In genomic region chr17:90059320-90060111, GRCm38 (mm10) we compare ENCODE assay signal across 19 mouse cellular contexts.
DNase-seq lines count a peak whose midpoint lies in the region; ATAC-seq and TF ChIP-seq lines count a peak whose summit lies in the region.
"Had no signal": no experiment of that assay in that cellular context is flagged by ENCODE, and none has a peak within 500 bp of the region (broad histone marks: within the 10 kb centered on the region; RNA-seq: fewer than 3 reads in every experiment).

No protein-coding gene starts in this region.

- peak; percentile 26 for ATAC-seq in frontal cortex, adult (ENCODE audit: low TSS enrichment)
- ATAC-seq in midbrain, embryonic 13.5 days = no peak
- no peak for ATAC-seq in midbrain, embryonic 11.5 days (ENCODE audit: low FRiP score)
- ATAC-seq in hindbrain, postnatal 0 days = peak; percentile 60; the same call in 1 of the 2 replicates
- no peak for ATAC-seq in midbrain, postnatal 0 days (ENCODE audit: low FRiP score)
- ATAC-seq: activated CD4-positive, CD25-positive, alpha-beta regulatory T cell, adult 4 months; liver, postnatal 0 days; Patski had no signal

- WGBS in midbrain, embryonic 13.5 days = 65% methylated on average over 7 of the region's 7 CpGs
- WGBS in midbrain, embryonic 11.5 days = 82% methylated on average over 7 of the region's 7 CpGs
- 48% methylated on average over 7 of the region's 7 CpGs for WGBS in hindbrain, postnatal 0 days
- 64% methylated on average over 7 of the region's 7 CpGs for WGBS in midbrain, postnatal 0 days

- no peaks in the 10 kb centered on the region for H3K27me3 ChIP-seq in midbrain, embryonic 13.5 days
- H3K27me3 ChIP-seq in midbrain, embryonic 11.5 days (ENCODE audit: control insufficient read depth, insufficient read depth, low read length) = no peaks in the 10 kb centered on the region
- H3K27me3 ChIP-seq in hindbrain, postnatal 0 days (ENCODE audit: insufficient read depth, low read length) = no peaks in the 10 kb centered on the region
- no peaks in the 10 kb centered on the region for H3K27me3 ChIP-seq in midbrain, postnatal 0 days (ENCODE audit: insufficient read depth, low read length)
- H3K27me3 ChIP-seq: embryonic facial prominence, embryonic 15.5 days; Patski had no signal

- no peak for TF ChIP-seq CTCF in hindbrain, postnatal 0 days (IDR thresholded peaks at IDR 0.05; ENCODE audit: low read depth)
- no peak for TF ChIP-seq CTCF in midbrain, postnatal 0 days (IDR thresholded peaks at IDR 0.05)
- TF ChIP-seq CTCF in left cerebral cortex, adult 2 months (IDR thresholded peaks at IDR 0.05) = no peak

- H3K9ac ChIP-seq in midbrain, embryonic 13.5 days (replicated peaks) = no peak overlapping the region
- no peak overlapping the region for H3K9ac ChIP-seq in midbrain, embryonic 11.5 days (ENCODE audit: low read length)
- H3K9ac ChIP-seq in hindbrain, postnatal 0 days (replicated peaks; ENCODE audit: low read length) = no peak overlapping the region
- H3K9ac ChIP-seq in midbrain, postnatal 0 days (replicated peaks; ENCODE audit: low read length, poor library complexity, severe bottlenecking) = no peak overlapping the region
- H3K9ac ChIP-seq: embryonic facial prominence, embryonic 15.5 days; liver, postnatal 0 days had no signal

- peaks cover 13% of the 10 kb centered on the region for H3K4me1 ChIP-seq in midbrain, embryonic 13.5 days (replicated peaks)
- no peaks in the 10 kb centered on the region for H3K4me1 ChIP-seq in midbrain, embryonic 11.5 days (ENCODE audit: control insufficient read depth, insufficient read depth, low read length)
- peaks cover 3% of the 10 kb centered on the region; the same call in 1 of the 2 replicates for H3K4me1 ChIP-seq in hindbrain, postnatal 0 days (ENCODE audit: insufficient read depth, low read length)
- H3K4me1 ChIP-seq in midbrain, postnatal 0 days (ENCODE audit: insufficient read depth, low read length) = no peaks in the 10 kb centered on the region; the same call in 1 of the 2 replicates
- H3K4me1 ChIP-seq: embryonic facial prominence, embryonic 15.5 days had no signal

- no peaks in the 10 kb centered on the region for H3K9me3 ChIP-seq in midbrain, embryonic 13.5 days
- no peaks in the 10 kb centered on the region for H3K9me3 ChIP-seq in midbrain, embryonic 11.5 days (ENCODE audit: control insufficient read depth, low read length)
- H3K9me3 ChIP-seq in hindbrain, postnatal 0 days (ENCODE audit: low read length) = no peaks in the 10 kb centered on the region
- no peaks in the 10 kb centered on the region for H3K9me3 ChIP-seq in midbrain, postnatal 0 days (ENCODE audit: low read length)
- H3K9me3 ChIP-seq: embryonic facial prominence, embryonic 15.5 days had no signal

- no peaks in the 10 kb centered on the region for H3K36me3 ChIP-seq in midbrain, embryonic 13.5 days
- no peaks in the 10 kb centered on the region for H3K36me3 ChIP-seq in midbrain, embryonic 11.5 days (ENCODE audit: control insufficient read depth, insufficient read depth, low read length)
- H3K36me3 ChIP-seq in hindbrain, postnatal 0 days (ENCODE audit: insufficient read depth, low read length) = no peaks in the 10 kb centered on the region
- no peaks in the 10 kb centered on the region for H3K36me3 ChIP-seq in midbrain, postnatal 0 days (ENCODE audit: insufficient read depth, low read length)
- H3K36me3 ChIP-seq: embryonic facial prominence, embryonic 15.5 days had no signal

- no peak overlapping the region for H3K4me2 ChIP-seq in midbrain, embryonic 13.5 days (replicated peaks)
- H3K4me2 ChIP-seq in midbrain, embryonic 11.5 days = no peak overlapping the region
- H3K4me2 ChIP-seq in hindbrain, postnatal 0 days (ENCODE audit: low read depth, low read length) = no peak overlapping the region
- H3K4me2 ChIP-seq in midbrain, postnatal 0 days (ENCODE audit: low read depth, low read length, poor library complexity, severe bottlenecking) = no peak overlapping the region
- H3K4me2 ChIP-seq: embryonic facial prominence, embryonic 15.5 days had no signal

- peak overlapping the region; percentile 39 for H3K27ac ChIP-seq in midbrain, embryonic 13.5 days
- no peak overlapping the region for H3K27ac ChIP-seq in midbrain, embryonic 11.5 days (ENCODE audit: low read depth, low read length)
- peak overlapping the region; percentile 41; the same call in 1 of the 2 replicates for H3K27ac ChIP-seq in hindbrain, postnatal 0 days
- H3K27ac ChIP-seq in midbrain, postnatal 0 days (ENCODE audit: low read depth, low read length) = no peak overlapping the region
- no peak overlapping the region; the same call in 1 of the 2 replicates for H3K27ac ChIP-seq in left cerebral cortex, adult 2 months
- H3K27ac ChIP-seq: embryonic facial prominence, embryonic 15.5 days had no signal

- no peak overlapping the region for H3K4me3 ChIP-seq in midbrain, embryonic 13.5 days (replicated peaks)
- H3K4me3 ChIP-seq in midbrain, embryonic 11.5 days (ENCODE audit: low read depth, low read length) = no peak overlapping the region
- H3K4me3 ChIP-seq in hindbrain, postnatal 0 days (ENCODE audit: low read length) = no peak overlapping the region
- H3K4me3 ChIP-seq in midbrain, postnatal 0 days (ENCODE audit: low read depth, low read length) = no peak overlapping the region
- no peak overlapping the region for H3K4me3 ChIP-seq in left cerebral cortex, adult 2 months
- H3K4me3 ChIP-seq: embryonic facial prominence, embryonic 15.5 days had no signal

- DNase-seq in frontal cortex, adult 2 months (ENCODE audit: extremely low spot score in 1 of 2, low spot score in 1 of 2) = no peak
- DNase-seq in midbrain, embryonic 11.5 days (ENCODE audit: low spot score, missing footprints) = no peak
- peak; percentile 36 for DNase-seq in hindbrain, postnatal 0 days (ENCODE audit: low spot score)
- peak; percentile 38 for DNase-seq in midbrain, postnatal 0 days (ENCODE audit: low spot score)
- no peak for DNase-seq in gastrocnemius, postnatal 10 days
- no peak for DNase-seq in left cerebral cortex, adult 2 months (ENCODE audit: extremely low spot score in 1 of 2, low spot score in 2 of 2)
- DNase-seq: adrenal gland, postnatal 14 days; cerebellum, adult 8-10 months; gastrocnemius, postnatal 14 days; heart, postnatal 10 days; liver; liver, postnatal 0 days; right cerebral cortex, postnatal 25 days; thymus, postnatal 25 days had no signal

- intact Hi-C loops in left cerebral cortex, adult 2 months (cut with DNase I) = no loop called here

Comparison
In these comparisons a context has a peak if more than half of its experiments do, and no peak if none do; other contexts are left out.
1. DNase-seq: peak in hindbrain, postnatal 0 days (single experiment) and midbrain, postnatal 0 days (single experiment); none in frontal cortex, adult 2 months (0 of 2), midbrain, embryonic 11.5 days (single experiment), gastrocnemius, postnatal 10 days (single experiment) and left cerebral cortex, adult 2 months (0 of 2).
2. H3K27ac ChIP-seq: peak in midbrain, embryonic 13.5 days (single experiment) and hindbrain, postnatal 0 days (single experiment); none in midbrain, embryonic 11.5 days (single experiment), midbrain, postnatal 0 days (single experiment) and left cerebral cortex, adult 2 months (single experiment).
3. ATAC-seq: peak in frontal cortex, adult (single experiment) and hindbrain, postnatal 0 days (single experiment); none in midbrain, embryonic 13.5 days (single experiment), midbrain, embryonic 11.5 days (single experiment) and midbrain, postnatal 0 days (single experiment).